Mouse (Mus musculus) layer of hippocampus, adult 11-12 months (tissue): ENCODE measurements at regions not wholly inside any gene's neighbourhood (a gene's known extent, or its start where the extent isn't known, plus 50 kb on each side); places are given as distances from the start of the nearest gene placed in this dataset.

Experiments
- DNase-seq: peaks from one replicate; pipeline ENCODE4 v3.0.0; 2022; ENCODE audit warnings: low spot score

GRCm38 (mm10) chr2:56083226-56083625, 647.5 kb downstream of the Kcnj3 start:
- DNase-seq, result no peak

- no peak for DNase-seq
Measured at GRCm38 (mm10) chr2:56109531-56109930, 673.8 kb downstream of the Kcnj3 start.

- no peak for DNase-seq
Measured at GRCm38 (mm10) chr2:56109975-56110374, 674.2 kb downstream of the Kcnj3 start.

- peak; percentile 53 for DNase-seq
Measured at GRCm38 (mm10) chr2:56114469-56114868, 678.7 kb downstream of the Kcnj3 start.

- peak; percentile 68 for DNase-seq
Measured at GRCm38 (mm10) chr2:56119368-56119767, 683.6 kb downstream of the Kcnj3 start.

GRCm38 (mm10) chr2:56147107-56147615, 711.4 kb downstream of the Kcnj3 start:
- DNase-seq, result no peak

- DNase-seq, result no peak
Measured at GRCm38 (mm10) chr2:56196449-56196848, 760.7 kb downstream of the Kcnj3 start.

- DNase-seq, result no peak
Measured at GRCm38 (mm10) chr2:56227476-56227875, 791.7 kb downstream of the Kcnj3 start.

GRCm38 (mm10) chr2:56233042-56233441, 797.3 kb downstream of the Kcnj3 start:
- DNase-seq, result peak; percentile 50

- peak; percentile 39 for DNase-seq
Measured at GRCm38 (mm10) chr2:56257044-56257954, 821.5 kb downstream of the Kcnj3 start.

GRCm38 (mm10) chr2:56304920-56305319, 818.9 kb downstream of the Nr4a2 start:
- no peak for DNase-seq

- DNase-seq, result no peak
Measured at GRCm38 (mm10) chr2:56321692-56322091, 802.1 kb downstream of the Nr4a2 start.

- DNase-seq, result no peak
Measured at GRCm38 (mm10) chr2:56322508-56322907, 801.3 kb downstream of the Nr4a2 start.

GRCm38 (mm10) chr2:56335974-56336373, 787.8 kb downstream of the Nr4a2 start:
- no peak for DNase-seq

GRCm38 (mm10) chr2:56364065-56364464, 759.7 kb downstream of the Nr4a2 start:
- DNase-seq, result no peak
